Mouse (Mus musculus) adrenal gland, adult 2 months (tissue): ENCODE results near the gene Pten. TPM values are rescaled to one million over a fixed set of nuclear protein-coding genes. Genes with fewer than 3 reads are reported as not detected.

Experiments
- polyA plus RNA-seq: library from polyadenylated mRNA; depleted of rRNA; stranded (reverse); fragments of >200 nt; gene quantifications from 2 replicates; pipeline ENCODE4 v1.2.3, GENCODE M21; 2012; rRNA removed
- total RNA-seq, 2 experiments: library from RNA; stranded (reverse); gene quantifications; 2 replicates each; pipeline ENCODE4 v1.2.3; 2021

Pten gene
- total and polyA plus RNA-seq, 3 experiments: 25.5 to 76.2 (median 71.3) TPM

Other genes starting within 250 kb of the Pten start
- 10 to 100 TPM; 11.1 to 20.8 TPM for gene Papss2, start 161.7 kb upstream of the Pten start, total RNA-seq
- gene Papss2, start 161.7 kb upstream of the Pten start, polyA plus RNA-seq: 0.91 and 1.1 TPM in 2 replicates
- gene Atad1, start 17.7 kb upstream of the Pten start, total RNA-seq: 10 to 100 TPM; 79.1 to 86.3 TPM
- gene Atad1, start 17.7 kb upstream of the Pten start, polyA plus RNA-seq: 1.6 and 2.0 TPM in 2 replicates